11 mouse cellular contexts compared by ENCODE assay signal in the genomic region with DNA sequence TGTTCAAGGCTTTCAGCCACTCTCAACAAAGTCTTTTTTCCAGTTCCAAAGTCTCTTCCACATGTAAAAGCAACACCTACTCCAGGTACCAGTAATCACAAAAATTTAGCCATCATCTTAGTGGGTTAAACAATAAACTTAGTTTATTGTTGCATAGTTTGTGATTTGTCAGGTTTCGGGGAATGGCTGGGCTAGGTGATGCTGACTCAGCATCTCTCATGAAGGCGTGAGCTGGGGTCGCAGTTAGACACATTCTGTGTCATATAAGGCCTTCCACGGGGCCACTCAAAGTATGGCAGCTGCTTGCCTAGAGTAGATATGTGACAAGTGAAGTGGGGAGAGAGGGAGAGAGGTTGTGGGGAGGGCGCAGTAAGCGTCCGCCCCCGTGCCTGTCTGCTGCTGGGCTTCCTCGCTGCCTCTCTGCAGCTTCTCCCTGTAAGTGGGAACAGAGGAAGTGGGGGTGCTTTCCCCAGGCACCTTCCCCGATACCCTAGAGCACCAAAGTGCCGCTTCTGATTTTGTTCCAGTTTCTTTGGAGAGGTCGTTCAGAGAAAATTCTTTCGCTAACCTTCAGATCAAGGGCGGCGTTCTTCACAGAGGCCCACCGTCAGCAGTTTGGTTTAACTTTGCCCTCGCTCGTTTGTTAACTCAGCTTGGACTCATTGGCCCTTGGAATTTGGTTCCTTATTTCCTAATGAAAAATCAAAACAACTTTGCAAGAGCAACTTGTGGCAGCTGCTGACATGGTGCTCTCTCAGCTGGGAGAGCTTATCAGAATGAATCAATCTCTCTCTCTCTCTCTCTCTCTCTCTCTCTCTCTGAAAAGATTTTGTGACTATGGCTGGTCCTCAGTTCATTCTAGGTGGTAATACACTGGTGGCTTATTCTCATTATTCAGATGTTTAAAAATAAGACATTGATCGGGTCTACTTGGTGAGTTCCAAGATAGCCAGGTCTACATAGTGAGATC. TPM values are rescaled to one million over a fixed set of nuclear protein-coding genes. Genes with fewer than 3 reads are reported as not detected.
DNase-seq lines count a peak whose midpoint lies in the region; ATAC-seq and TF ChIP-seq lines count a peak whose summit lies in the region.
"Had no signal": no experiment of that assay in that cellular context is flagged by ENCODE, and none has a peak within 500 bp of the region (broad histone marks: within the 10 kb centered on the region; RNA-seq: fewer than 3 reads in every experiment).

No protein-coding gene starts in this region.

- no peak for TF ChIP-seq POLR2A in lung, adult 2 months (IDR thresholded peaks at IDR 0.05; ENCODE audit: borderline replicate concordance, extremely low read depth, low read depth, low read length)

- H3K4me1 ChIP-seq in lung, adult 2 months (ENCODE audit: control insufficient read depth, insufficient read depth, low read length): peaks cover 5% of the 10 kb centered on the region; the same call in 1 of the 2 replicates
- peaks cover 23% of the 10 kb centered on the region for H3K4me1 ChIP-seq in embryonic facial prominence, embryonic 10.5 days
- H3K4me1 ChIP-seq in stomach, postnatal 0 days (replicated peaks; ENCODE audit: control insufficient read depth, insufficient read depth): peaks cover 5% of the 10 kb centered on the region; the same call in 1 of the 2 replicates

- WGBS in lung, adult 2 months: 39% methylated on average over 19 of the region's 19 CpGs
- 55% methylated on average over 19 of the region's 19 CpGs for WGBS in embryonic facial prominence, embryonic 10.5 days
- WGBS in stomach, postnatal 0 days: 41% methylated on average over 19 of the region's 19 CpGs

- H3K9me3 ChIP-seq in embryonic facial prominence, embryonic 10.5 days: 0 out of 2 replicates have a peak, but pooled peaks cover 4% of the 10 kb centered on the region
- no peaks in the 10 kb centered on the region for H3K9me3 ChIP-seq in stomach, postnatal 0 days (ENCODE audit: control insufficient read depth, low read length)

- ATAC-seq in stomach, postnatal 0 days (ENCODE audit: low FRiP score, low TSS enrichment): no peak
- ATAC-seq in erythroid progenitor cell, adult 5-6 weeks (replicated peaks; ENCODE audit: low FRiP score, poor library complexity, severe bottlenecking): no peak
- ATAC-seq: Patski had no signal

- TF ChIP-seq CTCF in lung, adult 2 months (IDR thresholded peaks at IDR 0.05; ENCODE audit: insufficient read depth, low read length): no peak
- TF ChIP-seq CTCF in stomach, postnatal 0 days (IDR thresholded peaks at IDR 0.05; ENCODE audit: low read depth): no peak

- H3K27me3 ChIP-seq in embryonic facial prominence, embryonic 10.5 days (replicated peaks; ENCODE audit: low read depth, poor library complexity, severe bottlenecking): no peaks in the 10 kb centered on the region
- no peaks in the 10 kb centered on the region for H3K27me3 ChIP-seq in stomach, postnatal 0 days (ENCODE audit: control insufficient read depth, insufficient read depth, low read length)
- H3K27me3 ChIP-seq: Patski had no signal

- TF ChIP-seq EP300 in stomach, postnatal 0 days (optimal IDR thresholded peaks at IDR 0.05): no peak

- no peak for DNase-seq in lung, adult 2 months
- no peak for DNase-seq in lung, postnatal 25 days (ENCODE audit: low spot score)
- peak; percentile 61 for DNase-seq in embryonic facial prominence, embryonic 10.5 days (ENCODE audit: low spot score)
- peak; percentile 74 to 89 for DNase-seq in kidney, postnatal 25 days
- no peak for DNase-seq in stomach, postnatal 0 days (ENCODE audit: low spot score)
- DNase-seq in urinary bladder, postnatal 10 days (ENCODE audit: low spot score): no peak
- DNase-seq: cerebellum, postnatal 25 days; gastrocnemius, postnatal 14 days had no signal

- H3K27ac ChIP-seq in embryonic facial prominence, embryonic 10.5 days (replicated peaks): peak overlapping the region; percentile 31; the same call in 1 of the 2 replicates
- peak overlapping the region; percentile 49; the same call in 1 of the 2 replicates for H3K27ac ChIP-seq in stomach, postnatal 0 days (replicated peaks)

- no peak overlapping the region for H3K9ac ChIP-seq in stomach, postnatal 0 days (ENCODE audit: low read length)

- peak overlapping the region; percentile 13 for H3K4me3 ChIP-seq in lung, adult 2 months (replicated peaks; ENCODE audit: extremely low read depth, low read depth, low read length)
- peak overlapping the region; percentile 8; the same call in 1 of the 2 replicates for H3K4me3 ChIP-seq in embryonic facial prominence, embryonic 10.5 days
- H3K4me3 ChIP-seq in stomach, postnatal 0 days (ENCODE audit: low read depth, low read length): no peak overlapping the region

- H3K36me3 ChIP-seq in embryonic facial prominence, embryonic 10.5 days (replicated peaks): no peaks in the 10 kb centered on the region
- no peaks in the 10 kb centered on the region for H3K36me3 ChIP-seq in stomach, postnatal 0 days (ENCODE audit: control insufficient read depth, insufficient read depth, low read length)

- H3K4me2 ChIP-seq in stomach, postnatal 0 days (replicated peaks; ENCODE audit: low read depth): no peak overlapping the region

RNA-seq across cellular contexts. Expression of gene Cmbl, which starts 1.3 kb away (rescaled TPM):
- polyA plus RNA-seq in lung, adult 2 months (2012; rRNA removed): 20.6 and 34.1 TPM in 2 replicates
- 2.3 and 2.5 TPM in 2 replicates for polyA plus RNA-seq in embryonic facial prominence, embryonic 10.5 days (2016; fragmentation: Nextera tagmentation; extraction: Ambion mirVana)
- polyA plus RNA-seq in stomach, postnatal 0 days (2015; fragmentation: Nextera tagmentation; extraction: Ambion mirVana): 37.8 and 38.2 TPM in 2 replicates
- total RNA-seq in erythroid progenitor cell, adult 5-6 weeks (2015; ENCODE audit: low replicate concordance): 2.5 and 12.2 TPM in 2 replicates
- total RNA-seq in erythroid progenitor cell, adult 5-6 weeks (2017; ENCODE audit: low replicate concordance): 7.3 and 8.3 TPM in 2 replicates
- total RNA-seq: monocyte, adult 5-6 weeks had no signal

RNA-seq across cellular contexts. Expression of gene March6, which starts 33.0 kb away (rescaled TPM):
- polyA plus RNA-seq in lung, adult 2 months (2012; rRNA removed): 14.2 and 23.8 TPM in 2 replicates
- polyA plus RNA-seq in embryonic facial prominence, embryonic 10.5 days (2016; fragmentation: Nextera tagmentation; extraction: Ambion mirVana): 38.9 and 39.8 TPM in 2 replicates
- polyA plus RNA-seq in stomach, postnatal 0 days (2015; fragmentation: Nextera tagmentation; extraction: Ambion mirVana): 12.6 and 12.9 TPM in 2 replicates
- 48.3 and 78.4 TPM in 2 replicates for total RNA-seq in erythroid progenitor cell, adult 5-6 weeks (2015; ENCODE audit: low replicate concordance)
- 73.2 and 98.7 TPM in 2 replicates for total RNA-seq in erythroid progenitor cell, adult 5-6 weeks (2017; ENCODE audit: low replicate concordance)

RNA-seq across cellular contexts. Expression of gene Cct5, which starts 37.7 kb away (rescaled TPM):
- 50.0 and 75.7 TPM in 2 replicates for polyA plus RNA-seq in lung, adult 2 months (2012; rRNA removed)
- 782 and 839 TPM in 2 replicates for polyA plus RNA-seq in embryonic facial prominence, embryonic 10.5 days (2016; fragmentation: Nextera tagmentation; extraction: Ambion mirVana)
- polyA plus RNA-seq in stomach, postnatal 0 days (2015; fragmentation: Nextera tagmentation; extraction: Ambion mirVana): 247 and 248 TPM in 2 replicates
- total RNA-seq in erythroid progenitor cell, adult 5-6 weeks (2015; ENCODE audit: low replicate concordance): 149 and 170 TPM in 2 replicates
- 85.0 and 107 TPM in 2 replicates for total RNA-seq in erythroid progenitor cell, adult 5-6 weeks (2017; ENCODE audit: low replicate concordance)

RNA-seq across cellular contexts. Expression of gene Fam173b, which starts 37.8 kb away (rescaled TPM):
- polyA plus RNA-seq in lung, adult 2 months (2012; rRNA removed): 5.5 and 9.3 TPM in 2 replicates
- 13.4 and 14.7 TPM in 2 replicates for polyA plus RNA-seq in embryonic facial prominence, embryonic 10.5 days (2016; fragmentation: Nextera tagmentation; extraction: Ambion mirVana)
- 9.9 and 10.4 TPM in 2 replicates for polyA plus RNA-seq in stomach, postnatal 0 days (2015; fragmentation: Nextera tagmentation; extraction: Ambion mirVana)
- 5.0 and 12.6 TPM in 2 replicates for total RNA-seq in erythroid progenitor cell, adult 5-6 weeks (2015; ENCODE audit: low replicate concordance)
- total RNA-seq in erythroid progenitor cell, adult 5-6 weeks (2017; ENCODE audit: low replicate concordance): 2.5 and 6.8 TPM in 2 replicates

Comparison
In these comparisons a context has a peak if more than half of its experiments do, and no peak if none do; other contexts are left out.
1. DNase-seq: peak in embryonic facial prominence, embryonic 10.5 days (single experiment) and kidney, postnatal 25 days (2 of 2); none in lung, adult 2 months (single experiment), lung, postnatal 25 days (single experiment), stomach, postnatal 0 days (single experiment) and urinary bladder, postnatal 10 days (single experiment).